Mouse (Mus musculus) gonadal fat pad, adult 2 months (tissue): ENCODE results near the gene Ank2. TPM values are rescaled to one million over a fixed set of nuclear protein-coding genes. Genes with fewer than 3 reads are reported as not detected.
"Not testable (repeated sequence)": the region's sequence is repeated elsewhere in the genome, so short reads cannot be mapped to it uniquely, and the experiment has no call there.

Source experiments
- DNase-seq: peaks from one replicate; pipeline ENCODE4 v3.0.0-alpha.2; 2012; ENCODE audit warnings: low read depth
- polyA plus RNA-seq: library from polyadenylated mRNA; depleted of rRNA; stranded (reverse); fragments of >200 nt; gene quantifications from 2 replicates; pipeline ENCODE4 v1.2.3, GENCODE M21; 2012

Ank2 gene
- polyA plus RNA-seq, 1 experiment: 18.7 TPM

DNA sequence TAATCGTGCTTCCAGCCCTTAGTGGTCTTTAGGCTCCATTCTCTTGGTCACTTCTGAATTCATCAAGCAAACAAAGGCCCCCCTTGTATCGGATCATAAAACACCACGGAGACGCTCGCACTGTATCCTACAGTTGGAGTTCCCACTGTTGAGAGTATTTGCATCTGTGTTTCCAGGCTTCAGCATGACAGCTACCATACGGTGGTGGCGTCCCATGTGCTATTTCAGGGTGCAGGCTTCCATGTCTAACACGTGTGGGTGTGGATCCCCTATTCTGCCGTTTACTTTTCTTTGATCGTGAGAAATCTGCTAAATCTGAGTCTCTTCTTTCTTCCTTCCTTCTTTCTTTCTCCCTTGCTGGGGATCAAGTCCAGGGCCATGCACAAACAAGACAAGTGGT, 14.0 kb downstream of the Ank2 start:
- no peak for DNase-seq

DNA sequence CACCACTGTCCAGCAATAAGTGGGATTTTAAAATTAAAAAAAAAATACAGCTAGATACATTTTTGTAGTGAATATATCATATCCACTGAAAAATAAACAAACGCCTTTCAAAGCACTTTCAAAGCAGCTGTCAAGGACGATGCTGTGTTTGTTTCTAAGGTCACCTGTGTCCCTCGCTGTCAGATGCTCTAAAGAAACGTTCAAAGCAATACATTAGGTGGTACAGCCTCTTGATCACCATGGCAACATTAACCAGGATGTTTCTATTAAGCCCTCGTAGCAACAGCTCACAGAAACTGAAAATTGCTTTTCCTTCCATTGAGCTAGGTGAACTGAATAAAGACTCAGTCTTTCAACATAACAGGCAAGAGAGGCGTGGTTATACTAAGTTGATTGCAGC, 17.5 kb downstream of the Ank2 start:
- no peak for DNase-seq

DNA sequence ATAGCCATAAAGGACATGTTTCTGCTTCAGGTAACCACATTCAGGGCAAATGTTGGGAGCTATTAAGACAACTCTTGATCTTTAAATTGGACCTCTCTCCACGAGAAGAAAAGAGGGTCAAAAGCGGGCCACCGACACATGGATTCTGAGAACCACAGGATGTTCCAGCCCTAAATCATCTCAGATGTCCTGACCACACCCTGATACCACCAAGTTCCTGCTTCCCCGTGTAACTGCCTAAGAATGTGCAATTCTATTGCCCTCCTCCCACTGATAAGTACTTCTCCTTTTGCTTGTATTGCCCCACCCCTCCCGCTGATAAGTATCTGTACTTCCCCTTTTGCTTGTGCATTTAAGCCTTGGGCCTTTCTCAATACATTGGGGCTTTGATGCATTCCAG, 18.8 kb downstream of the Ank2 start:
- not testable (repeated sequence) for DNase-seq

DNA sequence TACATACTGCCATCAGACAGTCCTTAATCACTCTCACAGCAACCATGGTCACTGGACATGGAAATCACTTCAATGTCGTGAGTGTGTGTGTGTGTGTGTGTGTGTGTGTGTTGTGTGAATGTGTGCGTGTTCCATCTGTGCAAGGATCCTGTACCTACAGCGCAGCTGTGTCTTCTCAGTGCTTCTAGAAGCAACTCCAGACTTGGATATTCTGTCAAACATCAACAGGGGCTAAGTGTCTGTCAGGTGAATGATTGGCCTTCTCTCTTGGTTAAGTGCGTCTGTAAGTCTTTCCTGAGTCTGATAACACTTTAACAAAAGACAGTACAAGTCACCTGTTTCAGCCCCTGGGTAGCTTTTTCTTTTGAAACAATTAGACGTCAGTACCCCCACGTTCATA, 25.0 kb downstream of the Ank2 start:
- no peak for DNase-seq

DNA sequence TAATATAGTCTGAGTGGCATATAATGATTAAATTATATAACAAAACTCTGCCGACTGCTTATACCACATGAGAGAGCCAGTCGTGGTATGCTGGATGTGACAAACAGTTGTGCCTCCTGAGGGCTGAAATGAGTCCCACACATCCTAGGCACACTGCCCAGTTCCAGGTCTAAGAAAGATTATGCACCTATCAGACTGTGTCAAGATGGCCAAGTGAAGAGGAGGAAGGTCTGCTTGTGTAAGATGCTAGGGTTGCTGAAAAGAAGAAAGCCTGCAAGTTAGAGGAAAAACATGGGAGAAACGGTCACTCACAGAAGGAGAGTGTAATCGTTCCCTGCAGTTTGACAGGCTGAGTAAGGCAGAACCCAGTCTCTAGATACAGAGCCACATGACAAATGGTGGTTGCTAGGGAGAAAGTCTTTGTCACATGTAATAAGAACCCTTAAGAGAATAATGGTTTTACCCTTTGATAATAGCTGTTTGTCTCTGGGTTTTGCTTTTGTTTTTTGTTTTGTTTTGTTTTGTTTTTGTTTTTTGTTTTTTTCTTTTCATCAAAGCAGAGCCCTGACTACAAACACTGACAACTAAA, 29.9 kb downstream of the Ank2 start:
- no peak for DNase-seq

DNA sequence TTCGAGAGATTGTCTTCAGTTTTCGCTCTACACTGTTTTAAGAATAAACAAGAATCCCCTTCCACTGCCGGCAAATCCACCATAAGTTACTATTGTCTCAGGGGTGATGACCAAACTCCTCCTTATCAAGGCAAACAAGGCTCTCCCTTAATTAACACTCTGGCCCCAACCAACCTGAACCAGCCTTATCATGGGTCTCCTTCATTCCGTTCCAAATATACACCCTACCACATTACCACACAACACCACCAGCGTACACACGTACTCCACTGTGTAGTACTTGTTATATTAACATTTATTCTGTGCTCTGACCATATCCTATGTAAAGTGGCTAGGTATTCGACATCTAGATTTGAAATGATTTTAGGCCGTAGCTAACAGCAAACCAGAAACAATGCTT, 30.6 kb downstream of the Ank2 start:
- DNase-seq: no peak

DNA sequence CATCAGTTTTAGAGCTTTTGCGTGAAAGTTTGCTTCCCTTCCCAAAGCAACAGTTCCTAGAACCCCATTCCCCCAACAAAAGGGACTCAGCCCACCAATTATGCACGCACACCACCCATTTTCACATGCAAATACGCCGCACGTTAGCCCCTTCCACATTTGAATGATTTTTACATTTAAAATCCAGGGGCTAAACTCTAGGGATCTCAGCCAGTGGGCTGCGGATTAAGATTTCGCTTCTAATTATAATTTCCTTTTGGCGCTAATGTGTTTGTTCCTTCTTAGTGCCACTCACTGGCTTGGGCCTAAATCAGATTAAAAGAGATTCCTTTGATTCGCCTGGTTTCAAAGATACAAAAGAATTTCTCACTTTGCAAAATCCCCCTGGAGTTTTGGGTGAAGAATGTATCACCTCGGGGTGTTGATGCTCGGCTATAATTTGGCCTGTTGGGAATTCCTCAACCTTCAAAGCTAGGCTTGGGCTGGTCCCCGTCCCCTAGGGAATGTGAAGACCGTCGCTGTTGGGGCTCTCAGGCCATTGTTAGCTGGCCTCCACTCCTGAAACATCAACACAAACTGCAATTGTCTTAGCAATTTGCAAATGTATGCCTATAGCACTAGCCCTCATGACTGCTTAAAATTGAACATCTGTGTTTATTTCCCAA, 35.2 kb downstream of the Ank2 start:
- no peak for DNase-seq

DNA sequence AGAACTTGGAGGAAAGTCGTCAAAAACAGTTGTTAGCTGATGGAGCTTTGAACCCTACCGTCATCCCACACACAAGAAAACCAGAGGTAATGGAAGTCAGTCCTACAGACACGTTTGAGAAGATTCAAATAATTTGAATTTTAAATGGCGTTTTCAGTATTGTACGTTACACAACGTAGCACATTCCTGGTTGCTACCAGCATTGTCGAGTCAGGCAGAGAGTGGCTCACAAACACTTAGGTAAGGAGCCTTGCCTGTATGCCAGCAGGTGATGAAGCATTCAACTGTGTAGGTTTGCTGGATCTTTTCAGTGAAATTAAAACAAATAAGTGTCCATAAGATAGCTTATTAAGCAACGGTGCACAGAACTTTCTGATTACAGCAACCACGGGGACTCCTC, 36.0 kb downstream of the Ank2 start:
- DNase-seq: no peak

DNA sequence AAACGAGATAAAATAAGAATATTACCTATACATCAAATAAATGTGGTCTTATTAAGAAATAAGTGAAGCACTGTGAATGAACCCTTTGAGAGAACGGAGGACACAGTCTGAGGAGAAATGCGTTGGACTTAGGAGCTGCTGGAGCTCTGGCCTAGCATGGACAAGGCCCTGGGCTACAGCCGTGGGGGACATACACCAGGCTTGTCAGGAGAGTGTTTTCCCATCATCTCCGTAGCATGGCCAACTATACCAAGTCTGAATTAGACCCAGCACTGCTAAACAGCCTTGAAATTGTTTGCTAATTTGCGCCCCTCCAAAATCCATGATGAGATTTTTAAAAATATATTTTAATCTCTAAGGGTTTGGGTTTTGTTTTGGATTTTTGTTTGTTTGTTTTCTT, 36.7 kb downstream of the Ank2 start:
- DNase-seq: no peak

DNA sequence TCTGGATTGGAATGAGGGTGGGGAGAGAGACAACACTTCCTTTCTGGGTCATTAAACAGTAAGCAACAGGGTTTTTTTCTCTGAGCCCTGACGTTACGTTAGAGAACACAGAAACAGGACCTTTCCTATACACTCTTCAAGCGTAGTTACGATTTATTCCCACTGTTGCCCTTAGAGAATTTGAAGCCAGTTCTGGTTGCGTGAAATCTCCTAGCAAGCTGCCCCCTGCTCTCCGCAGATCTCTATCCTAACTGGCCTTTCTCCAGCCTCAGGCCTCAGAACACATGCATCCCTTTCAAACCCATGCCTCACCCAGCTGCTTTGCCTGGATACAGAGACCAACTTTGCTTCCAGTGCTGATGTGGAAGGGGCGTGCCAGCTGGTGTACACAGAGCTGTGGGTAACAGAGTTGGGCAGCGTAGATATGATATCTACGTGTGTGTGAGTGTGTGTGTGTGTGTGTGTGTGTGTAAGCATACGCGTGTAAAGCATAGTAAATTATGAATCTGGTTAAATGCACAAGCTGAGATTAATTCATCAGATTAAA, 38.2 kb downstream of the Ank2 start:
- DNase-seq: no peak

DNA sequence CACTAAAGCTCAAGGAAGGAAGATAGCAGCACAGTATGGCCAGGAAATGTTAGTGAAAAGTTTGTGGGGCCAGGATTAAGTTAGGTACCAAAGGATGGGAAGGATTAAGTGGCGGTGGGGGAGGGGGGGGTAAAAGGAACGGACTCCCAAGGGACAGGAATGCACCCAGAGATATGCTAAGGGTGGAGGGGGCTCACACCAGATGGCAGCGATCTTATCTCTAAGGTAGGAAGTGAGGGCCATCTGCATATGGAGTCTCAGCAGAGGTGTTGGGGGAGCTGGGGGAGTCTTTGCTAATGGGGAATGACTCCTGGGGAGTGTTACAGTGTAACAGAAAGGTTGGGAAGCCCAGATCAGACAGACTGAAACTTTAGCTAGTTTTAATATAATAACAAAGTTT, 39.3 kb downstream of the Ank2 start:
- DNase-seq: no peak

DNA sequence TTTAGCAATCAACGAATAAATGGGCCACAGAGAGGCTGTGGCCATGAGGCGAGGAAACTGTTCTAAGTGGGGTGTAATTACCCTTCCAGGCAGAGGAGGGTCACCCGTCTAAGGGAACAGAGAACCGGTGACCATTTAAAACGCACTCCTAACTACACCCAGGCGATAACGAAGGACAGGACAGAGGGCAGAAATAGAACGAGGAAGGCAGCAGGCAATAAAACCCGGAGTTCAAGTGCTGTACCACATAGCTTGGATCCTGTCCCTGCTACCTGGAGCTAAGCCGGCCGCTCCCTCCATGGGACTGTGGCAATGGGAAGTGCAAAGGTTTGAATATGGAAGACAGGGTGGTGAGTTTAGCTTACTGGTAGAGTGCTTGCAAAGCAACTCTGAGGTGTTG, 40.2 kb downstream of the Ank2 start:
- no peak for DNase-seq

DNA sequence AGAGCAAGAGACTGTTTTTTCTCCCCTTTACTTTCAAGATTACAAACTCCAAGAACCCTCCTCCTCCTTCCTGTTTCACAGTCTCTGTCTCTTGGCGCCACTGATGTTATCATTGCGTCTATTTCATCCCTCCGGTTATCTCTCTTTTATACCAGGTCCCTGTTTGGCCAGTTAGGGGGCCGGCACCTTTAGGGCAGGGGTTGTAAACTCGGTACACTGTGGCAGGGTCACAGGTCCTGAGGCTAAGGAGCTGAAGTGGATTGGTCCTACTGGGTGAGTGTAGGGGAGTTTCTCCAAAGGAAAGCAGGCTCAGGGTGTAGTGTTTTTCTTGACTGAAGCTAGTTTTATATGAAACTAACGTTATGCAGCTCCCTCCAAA, 40.7 kb downstream of the Ank2 start:
- DNase-seq: no peak

DNA sequence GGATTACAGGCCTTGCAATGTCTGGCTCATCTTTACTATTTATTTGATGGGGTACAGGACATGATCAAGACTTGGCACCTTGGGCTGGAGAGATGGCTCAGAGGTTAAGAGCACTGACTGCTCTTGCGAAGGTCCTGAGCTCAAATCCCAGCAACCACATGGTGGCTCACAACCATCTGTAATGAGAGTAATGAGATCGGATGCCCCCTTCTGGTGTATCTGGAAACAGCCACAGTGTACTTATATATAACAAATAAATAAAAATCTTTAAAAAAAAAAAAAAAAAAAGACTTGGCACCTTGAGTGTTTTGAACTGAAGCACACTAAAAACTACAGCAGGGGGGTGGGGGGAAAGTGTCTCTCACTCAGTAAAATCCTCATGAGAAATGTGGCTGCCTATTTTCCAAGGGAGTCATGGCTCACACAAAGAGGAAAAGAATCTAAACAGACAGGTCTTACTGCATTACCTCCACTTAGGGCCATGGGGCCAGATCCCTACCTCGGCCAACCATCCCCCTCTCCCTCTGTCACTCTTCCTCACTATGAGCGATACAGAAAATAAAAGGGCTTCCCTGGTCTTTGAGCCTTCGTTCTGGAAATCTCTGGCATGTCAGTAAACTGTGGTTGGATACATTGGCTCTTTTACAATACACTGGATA, 41.3 kb downstream of the Ank2 start:
- no peak for DNase-seq

DNA sequence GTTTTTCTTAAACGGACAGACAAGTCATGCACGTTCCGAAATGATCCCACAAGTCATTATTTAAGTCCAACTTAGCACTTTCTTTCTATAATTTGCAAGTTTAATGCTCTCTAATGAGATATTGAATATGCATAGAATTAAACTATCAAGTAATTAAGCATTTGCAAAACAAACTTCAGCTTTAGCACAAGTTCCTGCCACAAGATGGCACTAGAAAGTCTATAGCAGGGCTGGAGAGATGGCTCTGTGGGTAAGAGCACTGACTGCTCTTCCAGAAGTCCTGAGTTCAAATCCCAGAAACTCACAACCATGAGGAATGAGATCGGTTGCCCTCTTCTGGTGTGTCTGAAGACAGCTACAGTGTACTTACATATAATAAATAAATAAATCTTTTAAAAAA, 45.4 kb downstream of the Ank2 start:
- no peak for DNase-seq

DNA sequence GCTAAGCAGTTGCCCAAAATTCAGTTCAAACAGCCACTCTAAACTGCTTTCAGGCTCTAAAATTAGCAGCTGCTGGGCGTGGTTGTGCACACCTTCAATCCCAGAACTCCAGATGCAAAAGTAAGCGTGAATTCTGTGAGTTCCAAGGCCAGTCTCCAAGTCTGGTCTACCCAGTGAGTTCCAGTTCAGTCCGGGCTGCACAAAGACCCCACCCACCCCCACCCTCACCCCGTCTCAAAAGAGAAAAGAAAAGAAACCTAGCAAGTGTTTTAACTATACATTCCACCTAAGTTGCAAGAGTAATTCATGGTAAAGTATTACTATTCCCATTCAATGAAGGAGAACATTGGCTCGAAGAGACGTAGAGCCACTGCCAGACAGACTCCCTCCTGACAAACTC, 45.9 kb downstream of the Ank2 start:
- DNase-seq: no peak

DNA sequence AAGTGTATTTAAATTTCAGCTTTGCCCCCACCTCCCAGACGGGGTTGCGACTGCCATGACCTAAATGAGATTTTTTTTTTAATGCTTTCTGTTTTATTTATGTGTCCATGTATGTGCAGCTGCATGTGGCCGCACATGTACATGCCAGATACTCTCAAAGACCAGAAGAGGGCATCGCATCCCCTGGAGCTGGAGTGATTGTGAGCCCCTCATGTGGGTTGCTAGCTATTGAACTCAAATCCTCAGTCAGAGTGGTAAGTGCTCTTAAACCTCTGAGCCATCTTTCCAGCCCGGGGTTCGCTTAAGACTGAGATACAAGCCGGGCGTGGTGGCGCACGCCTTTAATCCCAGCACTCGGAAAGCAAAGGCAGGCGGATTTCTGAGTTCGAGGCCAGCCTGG, 46.9 kb downstream of the Ank2 start:
- no peak for DNase-seq

DNA sequence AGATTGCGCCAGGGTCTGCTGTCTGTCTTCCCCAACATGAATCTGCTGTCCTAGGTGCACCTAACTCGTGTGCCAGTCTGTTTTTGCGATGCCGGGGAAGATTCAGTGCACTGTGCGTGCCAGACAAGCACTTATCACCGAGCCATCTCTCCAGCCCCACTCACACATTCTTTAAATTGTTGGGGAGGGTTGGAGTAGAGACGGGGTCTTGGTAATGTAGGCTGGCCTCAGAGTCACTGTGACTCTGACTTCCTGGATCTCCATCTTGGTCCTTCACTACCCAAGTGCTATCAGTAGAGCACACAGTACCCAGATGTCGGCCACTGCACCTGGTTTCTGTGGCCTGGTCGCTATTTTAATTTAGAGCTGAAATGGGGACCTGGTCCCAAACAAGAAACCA, 47.4 kb downstream of the Ank2 start:
- DNase-seq: no peak

DNA sequence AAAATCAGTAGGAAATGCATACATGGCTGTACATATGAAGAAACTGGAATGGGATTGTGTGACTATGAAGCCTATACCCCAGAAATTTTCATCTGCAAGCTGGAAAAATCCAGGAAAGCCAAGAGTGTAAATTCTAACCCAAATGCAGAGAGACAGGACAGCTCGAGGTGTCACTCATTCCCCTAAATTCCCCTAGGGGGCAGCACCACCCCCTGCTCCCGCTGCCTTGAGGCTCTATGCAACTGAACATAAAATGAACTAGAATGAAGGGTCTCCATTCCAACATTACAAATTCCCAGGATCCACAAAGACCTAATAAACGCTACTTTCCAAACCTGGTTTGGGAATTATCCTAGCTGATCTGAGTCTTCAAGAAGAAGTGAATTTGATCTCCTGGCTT, 48.1 kb downstream of the Ank2 start:
- no peak for DNase-seq

DNA sequence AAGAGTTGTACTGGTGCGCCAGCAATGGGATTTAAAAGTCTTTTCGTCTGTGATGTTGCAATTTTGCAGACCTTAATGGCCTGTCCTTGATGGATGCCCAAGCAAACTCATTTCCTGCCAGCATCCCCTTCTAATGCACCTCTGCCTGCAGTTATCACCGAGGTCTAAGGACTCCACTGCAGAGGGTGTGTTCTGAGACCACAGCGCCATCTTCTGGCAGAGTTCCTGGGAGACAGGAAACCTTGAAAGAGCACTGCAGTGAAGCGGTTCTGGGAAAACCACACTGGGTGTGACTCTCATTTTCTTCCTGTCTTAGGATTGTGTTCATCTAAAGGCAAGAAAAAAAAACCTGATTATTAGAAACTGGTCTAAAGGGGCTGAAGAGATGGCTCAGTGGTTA, 53.0 kb downstream of the Ank2 start:
- no peak for DNase-seq

DNA sequence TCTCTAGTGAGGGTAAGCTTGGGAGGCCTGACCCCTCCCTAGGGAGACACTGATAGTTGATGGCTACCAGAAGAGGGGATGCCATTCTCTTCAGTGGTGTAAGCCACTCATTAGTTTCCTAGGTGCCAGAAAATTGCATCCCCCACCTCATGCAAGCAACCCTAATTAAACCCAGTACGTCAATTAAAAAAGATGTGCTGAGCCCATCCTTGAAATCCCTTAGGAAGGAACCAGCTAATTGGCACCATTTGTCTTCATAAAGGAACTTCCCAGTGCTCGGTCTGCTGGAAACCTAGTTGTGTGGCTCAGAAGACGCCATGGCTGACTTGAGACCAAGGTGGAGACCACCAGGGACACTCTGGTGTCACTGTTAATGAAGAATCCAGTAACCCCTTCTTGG, 65.9 kb downstream of the Ank2 start:
- no peak for DNase-seq

DNA sequence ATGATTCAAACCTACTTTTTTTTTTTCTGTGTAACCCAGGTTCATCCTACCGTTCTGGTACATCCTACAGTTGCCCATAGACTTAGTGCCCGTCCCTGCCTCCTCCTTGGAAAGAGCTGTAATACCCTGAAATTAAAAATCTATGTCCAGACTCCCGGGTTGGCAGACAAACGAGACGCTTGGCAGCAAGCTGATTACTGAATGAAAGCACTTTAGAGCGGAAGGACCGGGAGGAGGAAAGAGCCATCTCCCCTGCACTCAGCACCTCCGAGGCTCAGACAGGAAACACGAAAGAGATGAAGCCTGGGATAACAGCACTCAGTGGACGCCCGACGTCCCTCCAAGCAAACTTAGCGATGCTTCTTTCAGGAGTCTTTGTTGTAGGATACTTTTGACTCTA, 69.3 kb downstream of the Ank2 start:
- DNase-seq: no peak

DNA sequence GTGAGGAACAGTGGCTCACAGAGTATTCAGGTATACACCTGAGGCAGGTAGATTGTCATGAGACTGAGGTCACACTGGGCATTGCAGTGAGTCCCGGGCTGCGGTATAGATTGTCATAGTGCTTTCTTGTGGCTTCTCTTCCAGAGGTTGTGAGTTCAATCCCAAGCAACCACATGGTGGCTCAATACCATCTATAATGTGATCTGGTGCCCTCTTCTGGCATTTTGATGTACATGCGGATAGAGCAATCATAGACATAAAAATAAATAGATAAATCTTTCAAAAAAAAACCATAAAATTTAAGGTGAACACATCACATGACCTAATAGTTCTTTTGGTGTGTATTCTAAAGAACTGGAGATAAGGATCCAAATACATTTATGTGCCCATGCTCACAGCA, 70.6 kb downstream of the Ank2 start:
- DNase-seq: no peak
